Mouse (Mus musculus): ENCODE measurements around the gene Piga.

- TF ChIP-seq POLR2A (IDR thresholded peaks at IDR 0.05; ENCODE audit: low read depth, low read length) (no peak), EP300 (IDR thresholded peaks at IDR 0.05; ENCODE audit: low read length) (no peak), RCOR1 (conservative IDR thresholded peaks at IDR 0.05; ENCODE audit: low read depth, low read length) (no peak), ELF1 (IDR thresholded peaks at IDR 0.05; ENCODE audit: low read depth, low read length) (no peak), CTCF (conservative IDR thresholded peaks at IDR 0.05 in 1 of 2, IDR thresholded peaks at IDR 0.05 in 1 of 2; ENCODE audit: low read depth in 2 of 2, low read length in 2 of 2) (no peak), ZKSCAN1 (IDR thresholded peaks at IDR 0.05; ENCODE audit: borderline replicate concordance, low read depth, low read length) (no peak), HCFC1 (IDR thresholded peaks at IDR 0.05; ENCODE audit: low read depth, low read length) (no peak)
These were observed 5.2 kb downstream of the Piga start for GRCm38 (mm10) chrX:164424821-164425220.

All from CH12.LX (cell line).